Mouse (Mus musculus) lung, adult 2 months (tissue): ENCODE data around the gene Tmem132b.

ENCODE experiments used
- CTCF ChIP-seq: fragments of 200-500 bp; IDR thresholded peaks from 2 replicates; pipeline ENCODE4 v1.5.1; 2011; ENCODE audit warnings: mild to moderate bottlenecking, low read length, control low read depth; ENCODE audit not compliant: insufficient read depth
- POLR2A ChIP-seq: fragments of 200-500 bp; IDR thresholded peaks from 2 replicates; pipeline ENCODE4 v1.6.1; 2011; ENCODE audit warnings: low read depth, mild to moderate bottlenecking, control low read depth, low read length, borderline replicate concordance; ENCODE audit errors: extremely low read depth

DNA sequence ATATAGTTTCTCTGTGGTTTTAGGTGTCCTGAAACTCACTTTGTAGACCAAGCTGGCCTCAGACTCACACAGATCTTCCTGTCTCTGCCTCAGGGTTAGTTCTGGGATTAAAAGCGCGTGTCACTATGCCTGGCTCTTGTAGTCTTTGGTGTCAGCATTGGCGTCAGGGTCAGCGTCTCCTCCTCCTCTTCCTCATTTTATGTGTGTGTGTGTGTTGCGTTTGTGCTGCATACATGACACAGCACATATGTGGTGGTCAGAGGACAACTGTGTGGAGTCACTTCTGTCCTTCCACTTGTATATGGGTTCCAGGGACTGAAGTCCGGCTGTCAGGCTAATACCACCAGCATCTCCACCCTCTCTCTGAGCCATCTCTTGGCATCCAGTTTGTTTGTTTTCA lies 30.1 kb upstream of the Tmem132b start:
- TF ChIP-seq CTCF = no peak
- no peak for TF ChIP-seq POLR2A
